Mouse (Mus musculus): Measurements from ENCODE around the gene Rpl18.
A peak's percentile ranks its signal among the peaks of the same experiment; 100 is the strongest.

Rpl18 gene

GRCm38 (mm10) chr7:45715741-45716459 lies 643 bp downstream of the Rpl18 start:
- DNase-seq, result peak; percentile 62

GRCm38 (mm10) chr7:45716460-45716857 lies 1.2 kb downstream of the Rpl18 start:
- DNase-seq, result peak; percentile 48

GRCm38 (mm10) chr7:45716952-45717917 lies 2.0 kb downstream of the Rpl18 start:
- DNase-seq, result peak; percentile 45

- peak; percentile 98 for DNase-seq
Observed at GRCm38 (mm10) chr7:45717918-45718297, 2.7 kb downstream of the Rpl18 start, which contains the start of gene Sphk2. Sphk2 (minus strand) TSS chr7:45718002.

- DNase-seq, result no peak
Observed at GRCm38 (mm10) chr7:45718331-45718730, 3.1 kb downstream of the Rpl18 start.

- peak; percentile 59 for DNase-seq
Observed at GRCm38 (mm10) chr7:45719180-45719579, 3.9 kb downstream of the Rpl18 start.

GRCm38 (mm10) chr7:45719738-45720412 lies 4.6 kb downstream of the Rpl18 start:
- DNase-seq, result peak; percentile 52

GRCm38 (mm10) chr7:45720413-45721233 lies 5.4 kb downstream of the Rpl18 start, which contains the start of gene Fam83e:
Fam83e (plus strand) TSS chr7:45721212.
- peak; percentile 61 for DNase-seq

- DNase-seq, result no peak
Observed at GRCm38 (mm10) chr7:45721234-45721571, 5.9 kb downstream of the Rpl18 start.

- DNase-seq, result peak; percentile 60
Observed at GRCm38 (mm10) chr7:45721642-45722347, 6.5 kb downstream of the Rpl18 start.

GRCm38 (mm10) chr7:45722348-45722713 lies 7.1 kb downstream of the Rpl18 start:
- DNase-seq, result peak; percentile 62

GRCm38 (mm10) chr7:45723301-45723700 lies 8.0 kb downstream of the Rpl18 start:
- peak; percentile 42 for DNase-seq

- DNase-seq, result peak; percentile 36
Observed at GRCm38 (mm10) chr7:45723781-45724180, 8.5 kb downstream of the Rpl18 start.

- DNase-seq, result no peak
Observed at GRCm38 (mm10) chr7:45725151-45725550, 9.9 kb downstream of the Rpl18 start.

GRCm38 (mm10) chr7:45725713-45726112 lies 10.5 kb downstream of the Rpl18 start, which contains the start of gene Spaca4:
Spaca4 (minus strand) TSS chr7:45725813.
- DNase-seq, result no peak

- DNase-seq, result no peak
Observed at GRCm38 (mm10) chr7:45726419-45726818, 11.2 kb downstream of the Rpl18 start.

GRCm38 (mm10) chr7:45727625-45728024 lies 12.4 kb downstream of the Rpl18 start:
- no peak for DNase-seq

GRCm38 (mm10) chr7:45730727-45731431 lies 15.6 kb downstream of the Rpl18 start:
- no peak for DNase-seq

GRCm38 (mm10) chr7:45733477-45733876 lies 18.2 kb downstream of the Rpl18 start:
- DNase-seq, result no peak

- DNase-seq, result peak; percentile 75
Observed at GRCm38 (mm10) chr7:45739162-45739763, 24.0 kb downstream of the Rpl18 start.

Measured in cerebellum, adult 11-12 months (tissue).